Mouse (Mus musculus) left cerebral cortex, postnatal 4 days (tissue): ENCODE results near the gene Polr3g. TPM values are rescaled to one million over a fixed set of nuclear protein-coding genes. Genes with fewer than 3 reads are reported as not detected.
"Not testable (repeated sequence)": the region's sequence is repeated elsewhere in the genome, so short reads cannot be mapped to it uniquely, and the experiment has no call there.

Experiments used
- DNase-seq: peaks from one replicate; pipeline ENCODE4 v3.0.0-alpha.2; 2022
- intact Hi-C: fragments of 180-260 bp; cut with DNase I; formaldehyde crosslinking; loops from one replicate; pipeline ENCODE4 v1.15.1; 2025
- total RNA-seq, 2 experiments: library from RNA; stranded (reverse); gene quantifications; 2 replicates each; pipeline ENCODE4 v1.2.3; 2021

The Polr3g gene
- total RNA-seq, 2 experiments from 2014 or later, result 4.0 to 4.8 TPM

- intact Hi-C loops, result loop anchor here (2.0 to 10.0 kb wide), 2 partner anchors 199 to 775 kb away; no protein-coding TSS in a partner anchor
- DNase-seq, result no peak
Measured at GRCm38 (mm10) chr13:81639624-81640023, 71.2 kb downstream of the Polr3g start.

GRCm38 (mm10) chr13:81632720-81633415 lies 77.9 kb downstream of the Polr3g start, which contains the start of gene Adgrv1:
Adgrv1 (minus strand) TSS chr13:81633154.
- intact Hi-C loops, result no loop called here

GRCm38 (mm10) chr13:81630566-81630965 lies 80.2 kb downstream of the Polr3g start:
- DNase-seq, result no peak
- intact Hi-C loops, result no loop called here

More at GRCm38 (mm10) chr13:81632720-81633415, 77.9 kb downstream of the Polr3g start, which contains the start of gene Adgrv1:
- peak; percentile 94 for DNase-seq

- intact Hi-C loops, result no loop called here
- peak; percentile 16 for DNase-seq
Measured at GRCm38 (mm10) chr13:81629395-81629794, 81.4 kb downstream of the Polr3g start.

- DNase-seq, result no peak
- intact Hi-C loops, result no loop called here
Measured at GRCm38 (mm10) chr13:81628631-81629190, 82.1 kb downstream of the Polr3g start.

- intact Hi-C loops, DNase-seq: not testable (repeated sequence)
Measured at GRCm38 (mm10) chr13:81627861-81628260, 83.0 kb downstream of the Polr3g start.

Other genes with a start within 250 kb of the Polr3g start
- 1 to 10 TPM; 8.8 to 9.2 TPM for gene Adgrv1, start 77.9 kb downstream of the Polr3g start, total RNA-seq
- gene Lysmd3, start 53.4 kb downstream of the Polr3g start, total RNA-seq, result 10 to 100 TPM; 16.5 to 21.5 TPM
- gene Mblac2, start 328 bp upstream of the Polr3g start, total RNA-seq, result 10 to 100 TPM; 34.1 to 39.5 TPM
- 100 to 1,000 TPM; 260 to 298 TPM for gene Cetn3, start 72.1 kb upstream of the Polr3g start, total RNA-seq